Mouse (Mus musculus) kidney, adult 2 months (tissue): ENCODE results near the gene Rnf32.

ENCODE experiments used
- CTCF ChIP-seq: fragments of 200-500 bp; conservative IDR thresholded peaks from 2 replicates; pipeline ENCODE4 v1.5.1; 2011; ENCODE audit warnings: low read depth, mild to moderate bottlenecking, control low read depth, low read length, moderate library complexity, mixed read lengths; ENCODE audit not compliant: insufficient read depth, insufficient read length
- POLR2A ChIP-seq: fragments of 200-500 bp; IDR thresholded peaks from one replicate; pipeline ENCODE4 v1.6.1; 2011; ENCODE audit warnings: low read depth, low read length, control low read depth

DNA sequence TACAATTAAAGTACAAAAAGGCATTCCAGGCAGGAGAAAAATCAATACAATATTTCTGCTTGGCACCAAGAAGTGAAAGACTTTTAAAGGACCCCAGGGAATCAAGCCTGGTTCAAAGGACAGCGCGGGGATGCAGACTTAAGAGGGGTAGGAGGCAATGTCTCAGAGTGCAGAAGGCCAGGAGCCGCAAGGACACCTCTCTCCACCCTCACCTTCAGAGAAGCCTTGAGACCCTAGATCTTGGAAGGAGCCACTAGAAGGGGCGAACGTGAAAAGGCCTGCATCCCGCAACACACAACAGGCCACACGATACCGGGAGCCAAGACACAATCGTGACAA is 592 bp upstream of the Rnf32 start:
- no peak for TF ChIP-seq POLR2A
- TF ChIP-seq CTCF = no peak
